Mouse (Mus musculus): ENCODE data around the gene Pard3b. TPM values are rescaled to one million over a fixed set of nuclear protein-coding genes. Genes with fewer than 3 reads are reported as not detected.

Gene Pard3b
- polyA plus RNA-seq, 1 experiment from 2014 or later, result 15.4 TPM

DNA sequence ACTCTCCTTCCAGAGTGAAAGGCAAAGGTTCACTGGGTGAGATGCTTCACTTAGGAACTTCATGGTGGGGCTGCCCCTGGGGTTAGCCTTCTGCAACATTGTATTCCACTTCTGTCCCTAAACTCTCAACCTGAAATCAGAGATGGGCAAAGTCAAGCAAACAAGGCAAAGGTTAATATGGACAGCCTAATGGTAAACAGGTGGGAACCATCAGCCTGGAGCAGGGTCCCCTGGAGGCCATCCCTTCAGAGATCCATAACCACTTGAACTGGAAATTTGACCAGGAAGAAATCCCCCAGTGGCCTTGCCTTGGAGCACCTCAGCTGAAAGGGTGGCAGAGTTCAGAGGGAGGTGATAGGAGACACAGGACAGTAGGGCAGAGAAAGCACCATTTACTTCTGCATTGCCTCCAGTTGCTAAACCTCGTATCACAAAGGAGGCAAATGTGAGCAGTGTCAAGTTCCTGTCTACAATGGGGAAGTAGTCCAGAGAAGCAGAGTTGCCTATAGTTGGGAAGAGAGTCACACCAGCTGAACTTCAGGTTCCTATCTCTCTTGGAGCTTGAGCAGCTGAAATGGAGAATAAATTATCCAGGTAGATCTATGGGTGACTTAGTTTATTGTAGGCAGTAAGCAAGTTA, 412.7 kb downstream of the Pard3b start:
- WGBS, result 63% methylated on average over 1 of the region's 1 CpGs
- Histone ChIP-seq H3K36me3 (ENCODE audit: control insufficient read depth, insufficient read depth, low read length) (no peaks in the 10 kb centered on the region), H3K4me1 (replicated peaks; ENCODE audit: control insufficient read depth, insufficient read depth, low read length) (peaks cover 2% of the 10 kb centered on the region; the same call in 1 of the 2 replicates), H3K9me3 (ENCODE audit: control insufficient read depth, low read length) (no peaks in the 10 kb centered on the region), H3K4me2 (ENCODE audit: low read depth, low read length, severe bottlenecking) (no peak overlapping the region), H3K9ac (ENCODE audit: low read length) (no peak overlapping the region), H3K27ac (ENCODE audit: low read depth, low read length) (no peak overlapping the region), H3K4me3 (ENCODE audit: low read depth, low read length) (no peak overlapping the region), H3K27me3 (ENCODE audit: control insufficient read depth, insufficient read depth, low read length) (no peaks in the 10 kb centered on the region)
- ATAC-seq (replicated peaks; ENCODE audit: low FRiP score) (no peak), DNase-seq (ENCODE audit: low spot score) (no peak)

DNA sequence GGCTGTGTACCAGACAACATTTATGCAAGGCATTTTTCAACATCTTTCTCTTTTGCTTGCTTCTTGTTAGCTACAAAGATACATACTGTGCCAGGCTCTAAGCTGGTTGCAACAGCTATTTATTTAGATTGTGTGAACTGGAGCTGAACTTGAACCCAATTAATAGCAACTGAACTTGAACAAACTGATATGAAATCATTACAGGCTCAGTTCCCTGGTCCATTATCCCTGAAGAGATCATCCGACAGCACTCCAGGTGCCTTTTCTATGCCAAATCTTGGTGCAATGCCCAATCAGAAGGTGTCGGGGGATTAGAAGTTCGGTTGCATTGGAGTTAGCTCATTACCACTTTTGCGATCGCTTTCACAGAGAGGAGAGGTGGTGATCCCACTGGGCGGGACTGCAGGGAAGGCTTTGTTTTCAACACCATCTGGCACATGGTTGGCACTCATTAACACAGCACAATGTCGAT, 414.6 kb downstream of the Pard3b start:
- WGBS, result 21% methylated on average over 7 of the region's 7 CpGs
- Histone ChIP-seq H3K4me2 (ENCODE audit: low read depth, low read length, severe bottlenecking) (0 out of 2 replicates have a peak overlapping the region, but pooled peaks have one; percentile 15), H3K9ac (ENCODE audit: low read length) (no peak overlapping the region), H3K4me1 (replicated peaks; ENCODE audit: control insufficient read depth, insufficient read depth, low read length) (peaks cover 2% of the 10 kb centered on the region; the same call in 1 of the 2 replicates), H3K27me3 (ENCODE audit: control insufficient read depth, insufficient read depth, low read length) (no peaks in the 10 kb centered on the region), H3K9me3 (ENCODE audit: control insufficient read depth, low read length) (no peaks in the 10 kb centered on the region), H3K27ac (ENCODE audit: low read depth, low read length) (peak overlapping the region; percentile 64), H3K36me3 (ENCODE audit: control insufficient read depth, insufficient read depth, low read length) (no peaks in the 10 kb centered on the region), H3K4me3 (ENCODE audit: low read depth, low read length) (no peak overlapping the region)
- DNase-seq (ENCODE audit: low spot score) (peak; percentile 78), ATAC-seq (replicated peaks; ENCODE audit: low FRiP score) (peak; percentile 94)

- 81% methylated on average over 6 of the region's 6 CpGs for WGBS
- no peak overlapping the region; the same call in 1 of the 2 replicates for H3K27ac ChIP-seq (ENCODE audit: low read depth, low read length)
- ATAC-seq (replicated peaks; ENCODE audit: low FRiP score) (no peak), DNase-seq (ENCODE audit: low spot score) (no peak)
- H3K9ac ChIP-seq (ENCODE audit: low read length), result no peak overlapping the region
- no peaks in the 10 kb centered on the region for H3K27me3 ChIP-seq (ENCODE audit: control insufficient read depth, insufficient read depth, low read length)
- no peaks in the 10 kb centered on the region for H3K9me3 ChIP-seq (ENCODE audit: control insufficient read depth, low read length)
- H3K4me2 ChIP-seq (ENCODE audit: low read depth, low read length, severe bottlenecking), result no peak overlapping the region
- H3K36me3 ChIP-seq (ENCODE audit: control insufficient read depth, insufficient read depth, low read length), result no peaks in the 10 kb centered on the region
- H3K4me1 ChIP-seq (replicated peaks; ENCODE audit: control insufficient read depth, insufficient read depth, low read length), result peaks cover 2% of the 10 kb centered on the region; the same call in 1 of the 2 replicates
- H3K4me3 ChIP-seq (ENCODE audit: low read depth, low read length), result no peak overlapping the region
Observed at GRCm38 (mm10) chr1:62055280-62055679, 416.7 kb downstream of the Pard3b start.

DNA sequence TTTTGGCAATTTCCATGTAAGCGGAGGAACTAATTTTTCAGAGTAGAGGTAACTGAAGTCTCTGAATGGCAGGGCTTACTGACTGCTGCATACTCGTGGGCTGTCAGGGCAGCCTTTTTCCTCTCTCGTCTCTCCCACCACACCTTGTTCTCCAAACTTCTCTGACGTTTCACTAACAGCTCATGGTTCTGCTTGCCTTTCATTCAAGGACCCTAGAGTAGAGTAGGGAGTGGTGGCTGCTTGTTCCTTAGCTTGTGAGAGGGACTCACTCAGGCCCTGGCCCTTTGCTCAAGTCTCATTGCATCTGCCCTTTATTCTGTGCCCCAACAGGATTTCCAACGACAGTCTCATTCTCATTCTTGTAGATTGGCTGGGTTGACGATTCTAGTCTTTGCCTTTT, 432.0 kb downstream of the Pard3b start:
- ATAC-seq (replicated peaks; ENCODE audit: low FRiP score) (no peak), DNase-seq (ENCODE audit: low spot score) (no peak)
- Histone ChIP-seq H3K4me1 (replicated peaks; ENCODE audit: control insufficient read depth, insufficient read depth, low read length) (no peaks in the 10 kb centered on the region), H3K27me3 (ENCODE audit: control insufficient read depth, insufficient read depth, low read length) (no peaks in the 10 kb centered on the region), H3K36me3 (ENCODE audit: control insufficient read depth, insufficient read depth, low read length) (no peaks in the 10 kb centered on the region), H3K9ac (ENCODE audit: low read length) (no peak overlapping the region), H3K4me2 (ENCODE audit: low read depth, low read length, severe bottlenecking) (no peak overlapping the region), H3K27ac (ENCODE audit: low read depth, low read length) (no peak overlapping the region), H3K9me3 (ENCODE audit: control insufficient read depth, low read length) (no peaks in the 10 kb centered on the region), H3K4me3 (ENCODE audit: low read depth, low read length) (no peak overlapping the region)
- 76% methylated on average over 6 of the region's 6 CpGs for WGBS

DNA sequence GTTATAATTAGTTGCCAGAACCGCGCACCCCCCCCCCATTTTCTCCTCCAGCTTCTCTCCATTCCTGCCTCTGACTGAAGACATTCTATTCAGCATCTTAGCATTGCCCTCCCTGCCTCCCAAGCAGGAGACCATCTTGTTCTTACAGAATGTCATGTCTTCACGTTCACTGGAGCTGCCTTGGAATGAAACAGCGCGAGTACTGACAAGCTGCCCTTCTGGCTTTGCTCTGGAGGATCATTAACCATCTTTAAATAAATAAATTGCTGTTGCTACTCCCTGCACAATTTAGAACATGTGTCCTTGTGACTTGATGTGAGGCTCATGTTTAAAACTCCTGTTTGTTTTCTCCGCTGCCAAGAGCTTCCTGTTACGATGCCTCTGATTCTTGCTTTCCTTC, 432.5 kb downstream of the Pard3b start:
- Histone ChIP-seq H3K9ac (ENCODE audit: low read length) (no peak overlapping the region), H3K4me2 (ENCODE audit: low read depth, low read length, severe bottlenecking) (no peak overlapping the region), H3K27me3 (ENCODE audit: control insufficient read depth, insufficient read depth, low read length) (no peaks in the 10 kb centered on the region), H3K4me3 (ENCODE audit: low read depth, low read length) (no peak overlapping the region), H3K4me1 (replicated peaks; ENCODE audit: control insufficient read depth, insufficient read depth, low read length) (no peaks in the 10 kb centered on the region), H3K36me3 (ENCODE audit: control insufficient read depth, insufficient read depth, low read length) (no peaks in the 10 kb centered on the region), H3K9me3 (ENCODE audit: control insufficient read depth, low read length) (no peaks in the 10 kb centered on the region), H3K27ac (ENCODE audit: low read depth, low read length) (no peak overlapping the region)
- WGBS, result 83% methylated on average over 7 of the region's 7 CpGs
- ATAC-seq (replicated peaks; ENCODE audit: low FRiP score) (no peak), DNase-seq (ENCODE audit: low spot score) (no peak)

DNA sequence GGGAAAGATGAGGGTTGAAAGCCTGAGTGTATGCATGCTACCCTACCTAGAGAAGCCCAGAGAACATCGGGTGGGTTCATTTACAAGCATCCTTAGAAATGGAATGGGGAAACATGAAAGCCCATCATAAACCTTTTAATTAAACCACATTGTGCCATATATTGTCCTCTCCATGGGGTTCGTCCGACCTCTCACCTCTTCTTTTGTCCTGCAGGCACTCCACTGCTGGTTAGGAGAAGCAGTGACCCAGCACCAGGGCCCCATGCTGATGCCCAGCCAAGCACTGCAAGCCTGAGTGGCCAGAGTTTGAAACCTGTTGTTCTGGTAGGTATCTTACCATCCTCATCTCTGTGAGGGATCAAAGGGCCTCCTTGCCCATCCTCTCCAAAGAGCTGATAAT, 437.5 kb downstream of the Pard3b start:
- Histone ChIP-seq H3K9ac (ENCODE audit: low read length) (no peak overlapping the region), H3K36me3 (ENCODE audit: control insufficient read depth, insufficient read depth, low read length) (no peaks in the 10 kb centered on the region), H3K4me1 (replicated peaks; ENCODE audit: control insufficient read depth, insufficient read depth, low read length) (no peaks in the 10 kb centered on the region), H3K27me3 (ENCODE audit: control insufficient read depth, insufficient read depth, low read length) (no peaks in the 10 kb centered on the region), H3K9me3 (ENCODE audit: control insufficient read depth, low read length) (no peaks in the 10 kb centered on the region), H3K4me3 (ENCODE audit: low read depth, low read length) (no peak overlapping the region), H3K4me2 (ENCODE audit: low read depth, low read length, severe bottlenecking) (no peak overlapping the region), H3K27ac (ENCODE audit: low read depth, low read length) (no peak overlapping the region)
- 35% methylated on average over 3 of the region's 3 CpGs for WGBS
- DNase-seq (ENCODE audit: low spot score) (no peak), ATAC-seq (replicated peaks; ENCODE audit: low FRiP score) (no peak)

- H3K4me3 ChIP-seq (ENCODE audit: low read depth, low read length), result no peak overlapping the region
- H3K9ac ChIP-seq (ENCODE audit: low read length), result no peak overlapping the region
- no peak for DNase-seq (ENCODE audit: low spot score)
- H3K9me3 ChIP-seq (ENCODE audit: control insufficient read depth, low read length), result no peaks in the 10 kb centered on the region
- H3K27me3 ChIP-seq (ENCODE audit: control insufficient read depth, insufficient read depth, low read length), result no peaks in the 10 kb centered on the region
- no peaks in the 10 kb centered on the region for H3K4me1 ChIP-seq (replicated peaks; ENCODE audit: control insufficient read depth, insufficient read depth, low read length)
- no peak overlapping the region for H3K4me2 ChIP-seq (ENCODE audit: low read depth, low read length, severe bottlenecking)
- H3K36me3 ChIP-seq (ENCODE audit: control insufficient read depth, insufficient read depth, low read length), result no peaks in the 10 kb centered on the region
- no peak overlapping the region for H3K27ac ChIP-seq (ENCODE audit: low read depth, low read length)
- ATAC-seq (replicated peaks; ENCODE audit: low FRiP score), result no peak
- 94% methylated on average over 4 of the region's 4 CpGs for WGBS
Observed at GRCm38 (mm10) chr1:62081129-62081528, 442.5 kb downstream of the Pard3b start.

DNA sequence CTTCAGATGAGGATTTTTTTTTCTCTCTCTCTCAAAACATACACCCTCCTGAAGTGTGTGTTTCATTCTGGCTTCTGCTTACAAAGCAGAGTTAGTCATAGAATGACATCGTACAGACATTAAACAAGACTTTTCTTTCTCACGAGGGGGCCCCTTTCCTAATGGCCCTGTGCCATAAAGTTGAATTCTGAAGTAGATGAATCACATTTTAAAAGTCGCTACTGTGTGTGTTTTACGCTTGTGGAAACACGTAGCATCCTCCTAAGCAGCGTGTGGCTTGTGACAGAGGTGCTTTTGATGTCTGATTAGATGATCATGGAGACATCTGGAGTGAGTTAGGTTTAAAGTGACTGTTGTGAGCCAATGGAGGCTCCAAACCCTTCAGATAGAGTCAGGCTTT, 447.4 kb downstream of the Pard3b start:
- no peaks in the 10 kb centered on the region for H3K9me3 ChIP-seq (ENCODE audit: control insufficient read depth, low read length)
- H3K36me3 ChIP-seq (ENCODE audit: control insufficient read depth, insufficient read depth, low read length), result no peaks in the 10 kb centered on the region
- H3K4me1 ChIP-seq (replicated peaks; ENCODE audit: control insufficient read depth, insufficient read depth, low read length), result no peaks in the 10 kb centered on the region
- H3K4me2 ChIP-seq (ENCODE audit: low read depth, low read length, severe bottlenecking), result no peak overlapping the region
- no peaks in the 10 kb centered on the region for H3K27me3 ChIP-seq (ENCODE audit: control insufficient read depth, insufficient read depth, low read length)
- H3K4me3 ChIP-seq (ENCODE audit: low read depth, low read length), result no peak overlapping the region
- DNase-seq (ENCODE audit: low spot score) (no peak), ATAC-seq (replicated peaks; ENCODE audit: low FRiP score) (no peak)
- no peak overlapping the region for H3K9ac ChIP-seq (ENCODE audit: low read length)
- H3K27ac ChIP-seq (ENCODE audit: low read depth, low read length), result no peak overlapping the region
- WGBS, result 68% methylated on average over 6 of the region's 6 CpGs

DNA sequence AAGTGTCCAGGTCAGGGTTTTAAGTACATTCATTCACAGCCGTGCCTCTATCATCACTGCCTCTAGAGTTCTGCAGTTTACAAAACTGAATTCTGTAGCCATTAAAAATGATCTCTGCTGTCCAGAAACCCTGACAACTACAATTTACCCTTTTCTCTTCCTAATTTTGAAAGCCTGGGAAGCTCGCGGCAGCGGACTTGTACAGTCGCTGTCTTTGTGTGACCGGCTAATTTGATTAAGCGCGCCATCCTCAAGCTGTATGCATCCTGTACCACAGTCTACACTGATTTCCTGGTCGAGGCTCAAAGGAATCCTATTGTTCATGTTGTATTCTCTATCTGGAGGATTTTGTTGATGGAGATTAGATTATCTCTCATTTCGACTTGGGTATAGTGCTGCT, 448.8 kb downstream of the Pard3b start:
- whole genome bisulfite sequencing, result 79% methylated on average over 10 of the region's 10 CpGs

More for the DNA sequence above, 448.8 kb downstream of the Pard3b start:
- DNase-seq (ENCODE audit: low spot score), result no peak
- no peaks in the 10 kb centered on the region for H3K36me3 ChIP-seq (ENCODE audit: control insufficient read depth, insufficient read depth, low read length)
- no peaks in the 10 kb centered on the region for H3K4me1 ChIP-seq (replicated peaks; ENCODE audit: control insufficient read depth, insufficient read depth, low read length)
- no peak overlapping the region for H3K27ac ChIP-seq (ENCODE audit: low read depth, low read length)
- H3K27me3 ChIP-seq (ENCODE audit: control insufficient read depth, insufficient read depth, low read length), result no peaks in the 10 kb centered on the region
- no peak overlapping the region for H3K4me3 ChIP-seq (ENCODE audit: low read depth, low read length)
- no peak overlapping the region for H3K9ac ChIP-seq (ENCODE audit: low read length)
- ATAC-seq (replicated peaks; ENCODE audit: low FRiP score), result no peak
- H3K9me3 ChIP-seq (ENCODE audit: control insufficient read depth, low read length), result no peaks in the 10 kb centered on the region
- H3K4me2 ChIP-seq (ENCODE audit: low read depth, low read length, severe bottlenecking), result no peak overlapping the region

Data from forebrain, embryonic 11.5 days (tissue).